Mouse (Mus musculus) megakaryocyte-erythroid progenitor cell, adult 5-6 weeks (primary cell): ENCODE measurements around the gene Mlycd. TPM values are rescaled to one million over a fixed set of nuclear protein-coding genes. Genes with fewer than 3 reads are reported as not detected.

Experiments
- ATAC-seq: replicated peaks from 2 replicates; pipeline ENCODE4 v1.8.0; 2016; ENCODE audit warnings: mild to moderate bottlenecking, inconsistent platforms; ENCODE audit not compliant: severe bottlenecking, poor library complexity, low FRiP score, low TSS enrichment
- total RNA-seq, 2 experiments: library from RNA; stranded (forward) in 1 of 2; stranded (reverse) in 1 of 2; fragments of 200-1000, 215-1000 nt in 1 of 2; fragments of >200 nt in 1 of 2; fragmentation: Nextera tagmentation in 1 of 2; gene quantifications; 2 replicates each; pipeline ENCODE4 v1.2.3; 2014 to 2017

Mlycd gene
- total RNA-seq, 2 experiments from 2014 or later = 5.8 to 5.9 TPM

- no peak for ATAC-seq
Observed at GRCm38 (mm10) chr8:119400122-119400671, 5.5 kb downstream of the Mlycd start.

- no peak for ATAC-seq
Observed at GRCm38 (mm10) chr8:119400904-119401303, 6.2 kb downstream of the Mlycd start.

GRCm38 (mm10) chr8:119403912-119404311 lies 9.2 kb downstream of the Mlycd start:
- ATAC-seq = no peak

- ATAC-seq = no peak
Observed at GRCm38 (mm10) chr8:119404648-119405047, 10.0 kb downstream of the Mlycd start.

- no peak for ATAC-seq
Observed at GRCm38 (mm10) chr8:119408311-119408710, 13.6 kb downstream of the Mlycd start.

- ATAC-seq = peak; percentile 12
Observed at GRCm38 (mm10) chr8:119412037-119412734, 17.5 kb downstream of the Mlycd start.

GRCm38 (mm10) chr8:119412735-119413498 lies 18.2 kb downstream of the Mlycd start:
- ATAC-seq = peak; percentile 89

GRCm38 (mm10) chr8:119413605-119414004 lies 18.9 kb downstream of the Mlycd start:
- no peak for ATAC-seq

GRCm38 (mm10) chr8:119420318-119420717 lies 25.6 kb downstream of the Mlycd start:
- no peak for ATAC-seq

GRCm38 (mm10) chr8:119421603-119422122 lies 27.0 kb downstream of the Mlycd start:
- ATAC-seq = no peak

GRCm38 (mm10) chr8:119422123-119422711 lies 27.5 kb downstream of the Mlycd start:
- ATAC-seq = no peak

GRCm38 (mm10) chr8:119423631-119424141 lies 29.0 kb downstream of the Mlycd start:
- ATAC-seq = 0 out of 2 replicates have a peak, but pooled peaks have one; percentile 19

- no peak for ATAC-seq
Observed at GRCm38 (mm10) chr8:119424199-119424733, 29.6 kb downstream of the Mlycd start.

GRCm38 (mm10) chr8:119424740-119425139 lies 30.1 kb downstream of the Mlycd start:
- no peak for ATAC-seq

GRCm38 (mm10) chr8:119425533-119425932 lies 30.9 kb downstream of the Mlycd start:
- ATAC-seq = peak; percentile 66

- ATAC-seq = no peak
Observed at GRCm38 (mm10) chr8:119426069-119426735, 31.5 kb downstream of the Mlycd start.

- ATAC-seq = no peak
Observed at GRCm38 (mm10) chr8:119427634-119428349, 33.1 kb downstream of the Mlycd start.

GRCm38 (mm10) chr8:119428350-119428740 lies 33.7 kb downstream of the Mlycd start:
- no peak for ATAC-seq
